In genomic region chr6:45843736-45844135, GRCm38 (mm10) we compare ENCODE assay signal across 20 mouse cellular contexts.
A peak's percentile ranks its signal among the peaks of the same experiment; 100 is the strongest.
DNase-seq lines count a peak whose midpoint lies in the region; ATAC-seq and TF ChIP-seq lines count a peak whose summit lies in the region.
"Had no signal": no experiment of that assay in that cellular context is flagged by ENCODE, and none has a peak within 500 bp of the region (broad histone marks: within the 10 kb centered on the region; RNA-seq: fewer than 3 reads in every experiment).

No protein-coding gene starts in this region.

- H3K4me1 ChIP-seq in liver, postnatal 0 days (ENCODE audit: insufficient read depth), result no peaks in the 10 kb centered on the region
- H3K4me1 ChIP-seq: embryonic facial prominence, embryonic 10.5 days; embryonic facial prominence, embryonic 12.5 days; forebrain, embryonic 13.5 days; forebrain, embryonic 15.5 days had no signal

- H3K27me3 ChIP-seq in liver, postnatal 0 days (ENCODE audit: insufficient read depth, low read length), result no peaks in the 10 kb centered on the region
- H3K27me3 ChIP-seq: embryonic facial prominence, embryonic 12.5 days; forebrain, embryonic 13.5 days; forebrain, embryonic 15.5 days had no signal

- no peak overlapping the region for H3K4me3 ChIP-seq in liver, postnatal 0 days (ENCODE audit: low read depth, low read length)
- H3K4me3 ChIP-seq: embryonic facial prominence, embryonic 10.5 days; embryonic facial prominence, embryonic 12.5 days; forebrain, embryonic 13.5 days; forebrain, embryonic 15.5 days had no signal

- H3K27ac ChIP-seq in liver, postnatal 0 days (ENCODE audit: low read depth), result no peak overlapping the region
- H3K27ac ChIP-seq: embryonic facial prominence, embryonic 10.5 days; embryonic facial prominence, embryonic 12.5 days; forebrain, embryonic 13.5 days; forebrain, embryonic 15.5 days had no signal

- H3K9ac ChIP-seq in liver, postnatal 0 days (replicated peaks), result no peak overlapping the region
- H3K9ac ChIP-seq: embryonic facial prominence, embryonic 12.5 days; forebrain, embryonic 13.5 days; forebrain, embryonic 15.5 days had no signal

- no peaks in the 10 kb centered on the region for H3K9me3 ChIP-seq in liver, postnatal 0 days (ENCODE audit: low read length)
- H3K9me3 ChIP-seq: embryonic facial prominence, embryonic 10.5 days; embryonic facial prominence, embryonic 12.5 days; forebrain, embryonic 13.5 days; forebrain, embryonic 15.5 days had no signal

- H3K4me2 ChIP-seq in liver, postnatal 0 days (ENCODE audit: low read depth, low read length), result no peak overlapping the region
- H3K4me2 ChIP-seq: embryonic facial prominence, embryonic 12.5 days; forebrain, embryonic 13.5 days; forebrain, embryonic 15.5 days had no signal

- WGBS in liver, postnatal 0 days (ENCODE audit: insufficient replicate concordance), result 65% methylated on average over 1 of the region's 1 CpGs

- no peak for TF ChIP-seq EP300 in liver, postnatal 0 days (IDR thresholded peaks at IDR 0.05; ENCODE audit: low read depth)

- no peak for TF ChIP-seq CTCF in liver, postnatal 0 days (IDR thresholded peaks at IDR 0.05; ENCODE audit: low read depth)

- no peak for ATAC-seq in liver, postnatal 0 days
- ATAC-seq: forebrain, embryonic 13.5 days; forebrain, embryonic 15.5 days had no signal

- DNase-seq in layer of hippocampus, adult 18-20 months (ENCODE audit: low spot score in 2 of 2), result peak; percentile 7 to 48
- DNase-seq in layer of hippocampus, adult 11-12 months (ENCODE audit: low spot score), result no peak
- peak; percentile 41 for DNase-seq in layer of hippocampus, adult 9-11 months
- DNase-seq in layer of hippocampus, postnatal 25 days (ENCODE audit: extremely low spot score in 1 of 2, low spot score in 1 of 2), result no peak
- DNase-seq in right cerebral cortex, adult 2 months (ENCODE audit: low spot score in 2 of 2), result peak; percentile 9 to 18
- no peak for DNase-seq in right cerebral cortex, postnatal 10 days (ENCODE audit: low spot score in 2 of 2)
- peak; percentile 57 for DNase-seq in telencephalon, adult 2 months (ENCODE audit: low read depth, low spot score)
- DNase-seq in liver, postnatal 0 days, result no peak
- DNase-seq: adrenal gland, adult 2 months; adrenal gland, postnatal 10 days; adrenal gland, postnatal 25 days; cerebellum, adult 11-12 months; cerebellum, adult 2 months; cerebellum, adult 9-10 months; cerebellum, postnatal 10 days; cerebellum, postnatal 25 days had no signal

- H3K36me3 ChIP-seq in liver, postnatal 0 days (replicated peaks; ENCODE audit: insufficient read depth, low read length), result no peaks in the 10 kb centered on the region
- H3K36me3 ChIP-seq: embryonic facial prominence, embryonic 10.5 days; embryonic facial prominence, embryonic 12.5 days; forebrain, embryonic 15.5 days had no signal

Comparison
In these comparisons a context has a peak if more than half of its experiments do, and no peak if none do; other contexts are left out.
1. DNase-seq: peak in layer of hippocampus, adult 18-20 months (2 of 2), layer of hippocampus, adult 9-11 months (single experiment), right cerebral cortex, adult 2 months (2 of 2) and telencephalon, adult 2 months (single experiment); none in layer of hippocampus, adult 11-12 months (single experiment), layer of hippocampus, postnatal 25 days (0 of 2), right cerebral cortex, postnatal 10 days (0 of 2) and liver, postnatal 0 days (single experiment).